Mouse (Mus musculus): ENCODE results near the gene Igf2.

DNA sequence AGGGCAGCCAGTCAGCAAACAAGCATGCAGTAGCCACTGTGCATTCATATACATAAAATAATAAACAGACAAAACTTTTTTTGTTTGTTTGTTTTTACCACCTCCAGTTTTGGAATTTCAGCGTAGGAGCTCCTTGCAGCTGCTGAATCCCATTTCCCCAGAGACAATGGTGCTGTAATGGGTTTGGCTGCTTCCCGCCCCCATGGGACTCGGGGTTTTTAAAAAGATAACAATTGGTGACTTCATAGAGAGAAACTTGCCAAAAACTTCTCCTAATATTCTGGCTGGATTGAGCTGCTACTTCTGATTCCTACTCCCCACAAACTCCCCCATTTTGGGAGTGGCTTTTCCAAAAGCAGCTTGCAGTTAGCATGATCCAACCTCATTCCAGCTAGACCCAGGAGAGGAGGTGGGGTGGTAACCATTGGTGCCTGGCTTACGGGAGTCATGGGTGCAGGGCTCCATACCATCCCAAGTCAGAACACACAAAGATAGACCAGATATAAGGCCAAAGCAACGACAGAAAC lies 32.8 kb upstream of the Igf2 start:
- no peak for TF ChIP-seq POLR2A (IDR thresholded peaks at IDR 0.05; ENCODE audit: control insufficient read depth in 1 of 2, insufficient read depth in 1 of 2, low read depth in 1 of 2, low read length in 2 of 2, poor library complexity in 1 of 2)
- TF ChIP-seq EP300 (IDR thresholded peaks at IDR 0.05; ENCODE audit: low read depth in 1 of 2, low read length in 2 of 2) = no peak
- no peak for TF ChIP-seq BHLHE40 (IDR thresholded peaks at IDR 0.05; ENCODE audit: borderline replicate concordance, low read depth, low read length)
- TF ChIP-seq CTCF (IDR thresholded peaks at IDR 0.05 in 2 of 3, conservative IDR thresholded peaks at IDR 0.05 in 1 of 3; ENCODE audit: control insufficient read depth in 1 of 3, insufficient read depth in 1 of 3, low read depth in 2 of 3, low read length in 3 of 3, poor library complexity in 1 of 3, severe bottlenecking in 1 of 3) = no peak
- no peak for TF ChIP-seq MAZ (IDR thresholded peaks at IDR 0.05; ENCODE audit: low read depth, low read length)
- no peak for TF ChIP-seq ZC3H11A (IDR thresholded peaks at IDR 0.05; ENCODE audit: low read depth, low read length)
- TF ChIP-seq UBTF (IDR thresholded peaks at IDR 0.05; ENCODE audit: borderline replicate concordance, insufficient read depth, low read depth, low read length) = no peak
- TF ChIP-seq ZKSCAN1 (IDR thresholded peaks at IDR 0.05; ENCODE audit: low read depth, low read length) = no peak
- TF ChIP-seq CHD2 (IDR thresholded peaks at IDR 0.05; ENCODE audit: low read length) = no peak
- TF ChIP-seq TAL1 (IDR thresholded peaks at IDR 0.05; ENCODE audit: low read length) = no peak
- no peak for TF ChIP-seq MAFK (IDR thresholded peaks at IDR 0.05; ENCODE audit: borderline replicate concordance, low read depth, low read length)
- no peak for TF ChIP-seq MEF2A (IDR thresholded peaks at IDR 0.05; ENCODE audit: extremely low read depth, insufficient replicate concordance, low read depth, low read length, poor library complexity, severe bottlenecking)
